Mouse (Mus musculus) midbrain, embryonic 16.5 days (tissue): ENCODE data around the gene Wdfy3. TPM values are rescaled to one million over a fixed set of nuclear protein-coding genes. Genes with fewer than 3 reads are reported as not detected.

Experiments
- ATAC-seq: fragments of 200-750 bp; cut with Nextera tagmentation; 2 replicates; pipeline ENCODE4 v1.8.0; 2017; ENCODE audit warnings: moderate TSS enrichment
- H3K27ac ChIP-seq: fragments of 300-500 bp; sonication (generic); 2 replicates; pipeline ENCODE4 v1.5.1; 2014; ENCODE audit warnings: mild to moderate bottlenecking, low read length, mixed read lengths
- H3K27me3 ChIP-seq: fragments of 300-500 bp; sonication (generic); 2 replicates; pipeline ENCODE4 v1.6.1; 2014; ENCODE audit warnings: low read depth, low read length, mixed read lengths; ENCODE audit not compliant: control insufficient read depth, insufficient read depth
- H3K36me3 ChIP-seq: fragments of 300-500 bp; sonication (generic); 2 replicates; pipeline ENCODE4 v1.6.1; 2014; ENCODE audit warnings: mild to moderate bottlenecking, low read length, moderate library complexity, mixed read lengths; ENCODE audit not compliant: control insufficient read depth, insufficient read depth
- H3K4me1 ChIP-seq: fragments of 300-500 bp; sonication (generic); 2 replicates; pipeline ENCODE4 v1.6.1; 2014; ENCODE audit warnings: mild to moderate bottlenecking, low read length, mixed read lengths; ENCODE audit not compliant: control insufficient read depth, insufficient read depth
- H3K4me2 ChIP-seq: fragments of 300-500 bp; sonication (generic); 2 replicates; pipeline ENCODE4 v1.6.1; 2014; ENCODE audit warnings: mild to moderate bottlenecking, low read length, mixed read lengths
- H3K4me3 ChIP-seq: fragments of 300-500 bp; sonication (generic); 2 replicates; pipeline ENCODE4 v1.5.1; 2014; ENCODE audit warnings: low read depth, mild to moderate bottlenecking, low read length, moderate library complexity, mixed read lengths
- H3K9ac ChIP-seq: fragments of 300-500 bp; sonication (generic); 2 replicates; pipeline ENCODE4 v1.6.1; 2014; ENCODE audit warnings: low read depth, low read length, mixed read lengths
- H3K9me3 ChIP-seq: fragments of 300-500 bp; sonication (generic); replicated peaks from 2 replicates; pipeline ENCODE4 v1.6.1; 2014; ENCODE audit warnings: mild to moderate bottlenecking, low read length, mixed read lengths; ENCODE audit not compliant: control insufficient read depth, poor library complexity, severe bottlenecking
- WGBS: fragments of 180-500 bp; shearing (Covaris S2); extraction: QIAGEN DNeasy Blood & Tissue Kit; methylation state at CpG from one replicate; pipeline ENCODE4 v1.1.7; 2014; 5-methylcytosine and 5-hydroxymethylcytosine counted together
- polyA plus RNA-seq: library from polyadenylated mRNA; unstranded; fragments of >200 nt; fragmentation: Nextera tagmentation; extraction: Ambion mirVana; gene quantifications from 2 replicates; pipeline ENCODE4 v1.2.1, GENCODE M21; 2015

The Wdfy3 gene
- polyA plus RNA-seq, 1 experiment from 2014 or later = 27.0 TPM

GRCm38 (mm10) chr5:101951918-101952317 is 117.8 kb downstream of the Wdfy3 start:
- no peaks in the 10 kb centered on the region for H3K27me3 ChIP-seq
- H3K4me3 ChIP-seq = no peak overlapping the region
- ATAC-seq = no peak
- no peaks in the 10 kb centered on the region for H3K9me3 ChIP-seq
- H3K4me2 ChIP-seq = no peak overlapping the region
- WGBS = 91% methylated on average over 1 of the region's 1 CpGs
- H3K9ac ChIP-seq = no peak overlapping the region
- H3K4me1 ChIP-seq = no peaks in the 10 kb centered on the region
- H3K36me3 ChIP-seq = peaks cover 15% of the 10 kb centered on the region
- H3K27ac ChIP-seq = no peak overlapping the region

- H3K27ac ChIP-seq = no peak overlapping the region
- no peak overlapping the region for H3K9ac ChIP-seq
- peaks cover 15% of the 10 kb centered on the region for H3K36me3 ChIP-seq
- no peaks in the 10 kb centered on the region for H3K27me3 ChIP-seq
- 78% methylated on average over 8 of the region's 8 CpGs for WGBS
- H3K9me3 ChIP-seq = no peaks in the 10 kb centered on the region
- no peak for ATAC-seq
- no peak overlapping the region for H3K4me3 ChIP-seq
- H3K4me1 ChIP-seq = no peaks in the 10 kb centered on the region
- H3K4me2 ChIP-seq = no peak overlapping the region
Observed at GRCm38 (mm10) chr5:101949323-101949722, 120.4 kb downstream of the Wdfy3 start.

- Histone ChIP-seq H3K9me3 (no peaks in the 10 kb centered on the region), H3K4me2 (no peak overlapping the region), H3K4me3 (no peak overlapping the region), H3K27ac (no peak overlapping the region), H3K27me3 (no peaks in the 10 kb centered on the region), H3K36me3 (peaks cover 17% of the 10 kb centered on the region), H3K9ac (no peak overlapping the region), H3K4me1 (no peaks in the 10 kb centered on the region)
- no peak for ATAC-seq
- 87% methylated on average over 7 of the region's 7 CpGs for WGBS
Observed at GRCm38 (mm10) chr5:101948641-101949040, 121.1 kb downstream of the Wdfy3 start.

- Histone ChIP-seq H3K4me3 (no peak overlapping the region), H3K4me1 (no peaks in the 10 kb centered on the region), H3K36me3 (peaks cover 35% of the 10 kb centered on the region), H3K9ac (no peak overlapping the region), H3K4me2 (no peak overlapping the region), H3K27me3 (no peaks in the 10 kb centered on the region), H3K27ac (no peak overlapping the region), H3K9me3 (no peaks in the 10 kb centered on the region)
- no peak for ATAC-seq
- WGBS = 93% methylated on average over 5 of the region's 5 CpGs
Observed at GRCm38 (mm10) chr5:101945731-101946130, 124.0 kb downstream of the Wdfy3 start.

GRCm38 (mm10) chr5:101937909-101938596 is 131.7 kb downstream of the Wdfy3 start:
- Histone ChIP-seq H3K36me3 (peaks cover 42% of the 10 kb centered on the region), H3K4me3 (no peak overlapping the region), H3K27ac (no peak overlapping the region), H3K9me3 (no peaks in the 10 kb centered on the region), H3K9ac (no peak overlapping the region), H3K4me2 (no peak overlapping the region), H3K27me3 (no peaks in the 10 kb centered on the region), H3K4me1 (no peaks in the 10 kb centered on the region; the same call in 1 of the 2 replicates)
- ATAC-seq = no peak
- 93% methylated on average over 13 of the region's 13 CpGs for WGBS

- Histone ChIP-seq H3K27me3 (no peaks in the 10 kb centered on the region), H3K4me3 (no peak overlapping the region), H3K9ac (no peak overlapping the region), H3K4me2 (no peak overlapping the region), H3K4me1 (no peaks in the 10 kb centered on the region; the same call in 1 of the 2 replicates), H3K9me3 (no peaks in the 10 kb centered on the region), H3K36me3 (peaks cover 37% of the 10 kb centered on the region), H3K27ac (no peak overlapping the region)
- ATAC-seq = no peak
- WGBS = 92% methylated on average over 21 of the region's 21 CpGs
Observed at GRCm38 (mm10) chr5:101937362-101937761, 132.4 kb downstream of the Wdfy3 start.

GRCm38 (mm10) chr5:101935893-101936292 is 133.8 kb downstream of the Wdfy3 start:
- Histone ChIP-seq H3K4me2 (no peak overlapping the region), H3K27me3 (no peaks in the 10 kb centered on the region), H3K36me3 (peaks cover 30% of the 10 kb centered on the region), H3K9ac (no peak overlapping the region), H3K4me1 (no peaks in the 10 kb centered on the region; the same call in 1 of the 2 replicates), H3K27ac (peak overlapping the region; percentile 46; the same call in 1 of the 2 replicates), H3K4me3 (no peak overlapping the region), H3K9me3 (no peaks in the 10 kb centered on the region)
- no peak for ATAC-seq
- WGBS = 58% methylated on average over 16 of the region's 16 CpGs

- Histone ChIP-seq H3K27me3 (no peaks in the 10 kb centered on the region), H3K4me3 (no peak overlapping the region), H3K4me1 (no peaks in the 10 kb centered on the region; the same call in 1 of the 2 replicates), H3K4me2 (no peak overlapping the region), H3K36me3 (peaks cover 24% of the 10 kb centered on the region), H3K9ac (no peak overlapping the region), H3K9me3 (no peaks in the 10 kb centered on the region), H3K27ac (no peak overlapping the region)
- WGBS = 85% methylated on average over 7 of the region's 7 CpGs
- no peak for ATAC-seq
Observed at GRCm38 (mm10) chr5:101934629-101935028, 135.1 kb downstream of the Wdfy3 start.

GRCm38 (mm10) chr5:101932971-101933810 is 136.5 kb downstream of the Wdfy3 start:
- H3K27ac ChIP-seq = peak overlapping the region; percentile 28
- no peak for ATAC-seq
- peaks cover 23% of the 10 kb centered on the region for H3K36me3 ChIP-seq
- no peaks in the 10 kb centered on the region; the same call in 1 of the 2 replicates for H3K4me1 ChIP-seq
- H3K4me2 ChIP-seq = no peak overlapping the region
- no peak overlapping the region for H3K9ac ChIP-seq
- H3K9me3 ChIP-seq = no peaks in the 10 kb centered on the region
- WGBS = 66% methylated on average over 15 of the region's 15 CpGs
- H3K27me3 ChIP-seq = no peaks in the 10 kb centered on the region
- no peak overlapping the region for H3K4me3 ChIP-seq
